Mouse (Mus musculus) induced T-regulatory cell, adult 2 months (primary cell): ENCODE results near the gene Csgalnact2.

ENCODE experiments used
- DNase-seq: peaks from one replicate; pipeline ENCODE4 v3.0.0-alpha.2; 2012; ENCODE audit warnings: low read depth

Csgalnact2 gene

GRCm38 (mm10) chr6:118138731-118139709 is at the start of gene Csgalnact2:
Gene Csgalnact2, minus strand, starts transcription at chr6:118139140.
- peak; percentile 93 for DNase-seq

- DNase-seq = no peak
Observed at GRCm38 (mm10) chr6:118188599-118188998, 49.7 kb upstream of the Csgalnact2 start.

GRCm38 (mm10) chr6:118187285-118187641 is 48.3 kb upstream of the Csgalnact2 start:
- no peak for DNase-seq

- DNase-seq = no peak
Observed at GRCm38 (mm10) chr6:118186620-118187284, 47.8 kb upstream of the Csgalnact2 start.

- no peak for DNase-seq
Observed at GRCm38 (mm10) chr6:118184126-118184525, 45.2 kb upstream of the Csgalnact2 start.

GRCm38 (mm10) chr6:118180085-118180423 is 41.1 kb upstream of the Csgalnact2 start:
- DNase-seq = no peak

- DNase-seq = peak; percentile 84
Observed at GRCm38 (mm10) chr6:118179316-118180084, 40.6 kb upstream of the Csgalnact2 start.

- no peak for DNase-seq
Observed at GRCm38 (mm10) chr6:118173975-118174328, 35.0 kb upstream of the Csgalnact2 start.

- no peak for DNase-seq
Observed at GRCm38 (mm10) chr6:118173251-118173974, 34.5 kb upstream of the Csgalnact2 start.

- no peak for DNase-seq
Observed at GRCm38 (mm10) chr6:118171386-118171785, 32.4 kb upstream of the Csgalnact2 start.

- DNase-seq = no peak
Observed at GRCm38 (mm10) chr6:118168106-118168505, 29.2 kb upstream of the Csgalnact2 start.

GRCm38 (mm10) chr6:118167013-118167412 is 28.1 kb upstream of the Csgalnact2 start:
- peak; percentile 84 for DNase-seq

- no peak for DNase-seq
Observed at GRCm38 (mm10) chr6:118165516-118165915, 26.6 kb upstream of the Csgalnact2 start.

- DNase-seq = no peak
Observed at GRCm38 (mm10) chr6:118164691-118165090, 25.8 kb upstream of the Csgalnact2 start.

- DNase-seq = no peak
Observed at GRCm38 (mm10) chr6:118163086-118163485, 24.1 kb upstream of the Csgalnact2 start.

GRCm38 (mm10) chr6:118162457-118163082 is 23.6 kb upstream of the Csgalnact2 start:
- DNase-seq = no peak

GRCm38 (mm10) chr6:118153091-118153490 is 14.2 kb upstream of the Csgalnact2 start:
- DNase-seq = no peak

- DNase-seq = no peak
Observed at GRCm38 (mm10) chr6:118150988-118151387, 12.0 kb upstream of the Csgalnact2 start.

GRCm38 (mm10) chr6:118150538-118150937 is 11.6 kb upstream of the Csgalnact2 start:
- DNase-seq = no peak

GRCm38 (mm10) chr6:118150128-118150527 is 11.2 kb upstream of the Csgalnact2 start:
- DNase-seq = no peak

- DNase-seq = no peak
Observed at GRCm38 (mm10) chr6:118140961-118141360, 2.0 kb upstream of the Csgalnact2 start.
